Mouse (Mus musculus) forebrain, embryonic 10.5 days (tissue): ENCODE measurements around the gene C2cd4d. TPM values are rescaled to one million over a fixed set of nuclear protein-coding genes. Genes with fewer than 3 reads are reported as not detected.

ENCODE experiments used
- DNase-seq: peaks from one replicate; pipeline ENCODE4 v3.0.0-alpha.2; 2017; ENCODE audit warnings: low spot score; ENCODE audit errors: extremely low spot score
- H3K27ac ChIP-seq: fragments of 300-500 bp; sonication (generic); 2 replicates; pipeline ENCODE4 v1.5.1; 2016; ENCODE audit warnings: mild to moderate bottlenecking
- H3K27me3 ChIP-seq: fragments of 300-500 bp; sonication (generic); 2 replicates; pipeline ENCODE4 v1.6.1; 2016; ENCODE audit warnings: mild to moderate bottlenecking; ENCODE audit not compliant: poor library complexity, severe bottlenecking
- H3K36me3 ChIP-seq: fragments of 300-500 bp; sonication (generic); replicated peaks from 2 replicates; pipeline ENCODE4 v1.6.1; 2016; ENCODE audit warnings: mild to moderate bottlenecking, moderate library complexity
- H3K4me1 ChIP-seq: fragments of 300-500 bp; sonication (generic); 2 replicates; pipeline ENCODE4 v1.6.1; 2016
- H3K4me3 ChIP-seq: fragments of 300-500 bp; sonication (generic); 2 replicates; pipeline ENCODE4 v1.5.1; 2016; ENCODE audit warnings: mild to moderate bottlenecking, moderate library complexity
- H3K9me3 ChIP-seq: fragments of 300-500 bp; sonication (generic); 2 replicates; pipeline ENCODE4 v1.6.1; 2016; ENCODE audit warnings: mild to moderate bottlenecking, moderate library complexity
- WGBS: fragments of 180-500 bp; shearing (Covaris S2); methylation state at CpG from one replicate; pipeline ENCODE4 v1.1.7; 2016; 5-methylcytosine and 5-hydroxymethylcytosine counted together
- polyA plus RNA-seq: library from polyadenylated mRNA; unstranded; fragments of >200 nt; fragmentation: Nextera tagmentation; extraction: Ambion mirVana; gene quantifications from 2 replicates; pipeline ENCODE4 v1.2.1, GENCODE M21; 2016

The C2cd4d gene
- polyA plus RNA-seq, 1 experiment from 2014 or later: 0.40 TPM

DNA sequence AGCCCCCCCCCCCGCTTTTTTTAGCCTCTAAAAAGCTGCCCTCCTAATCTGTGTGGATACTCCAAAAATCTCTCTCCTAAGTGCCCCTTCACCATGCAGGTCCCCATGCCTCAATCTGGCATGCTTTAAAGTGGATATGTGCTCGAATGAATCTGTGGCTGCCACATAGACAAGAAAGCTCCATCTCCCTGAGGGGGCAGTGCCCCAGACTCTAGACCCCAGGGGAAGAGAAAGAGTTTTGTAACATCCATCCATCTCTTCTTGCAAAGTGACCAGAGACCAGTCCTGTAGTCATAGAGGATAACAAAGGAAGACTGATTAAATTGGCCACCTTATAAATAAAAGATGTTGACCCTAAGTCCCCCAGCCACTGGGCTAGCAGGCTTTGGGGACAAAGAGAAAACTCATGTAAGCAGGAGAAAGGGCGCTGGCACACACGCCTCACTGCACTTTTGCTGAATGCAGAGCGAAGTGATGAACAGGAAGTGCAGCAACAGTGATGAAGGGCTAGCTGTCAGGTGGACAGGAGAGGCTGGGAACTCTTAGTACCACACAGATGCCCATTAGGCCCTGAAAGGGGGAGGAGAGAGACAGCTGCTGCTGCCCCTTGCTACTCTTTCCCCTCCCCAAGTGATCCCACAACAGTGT, 37.5 kb downstream of the C2cd4d start:
- no peak for DNase-seq
- WGBS: 29% methylated on average over 5 of the region's 5 CpGs
- Histone ChIP-seq H3K27ac (peak overlapping the region; percentile 67), H3K9me3 (no peaks in the 10 kb centered on the region), H3K4me3 (peak overlapping the region; percentile 52; the same call in 1 of the 2 replicates), H3K36me3 (no peaks in the 10 kb centered on the region), H3K4me1 (peaks cover 39% of the 10 kb centered on the region), H3K27me3 (peaks cover 85% of the 10 kb centered on the region)

DNA sequence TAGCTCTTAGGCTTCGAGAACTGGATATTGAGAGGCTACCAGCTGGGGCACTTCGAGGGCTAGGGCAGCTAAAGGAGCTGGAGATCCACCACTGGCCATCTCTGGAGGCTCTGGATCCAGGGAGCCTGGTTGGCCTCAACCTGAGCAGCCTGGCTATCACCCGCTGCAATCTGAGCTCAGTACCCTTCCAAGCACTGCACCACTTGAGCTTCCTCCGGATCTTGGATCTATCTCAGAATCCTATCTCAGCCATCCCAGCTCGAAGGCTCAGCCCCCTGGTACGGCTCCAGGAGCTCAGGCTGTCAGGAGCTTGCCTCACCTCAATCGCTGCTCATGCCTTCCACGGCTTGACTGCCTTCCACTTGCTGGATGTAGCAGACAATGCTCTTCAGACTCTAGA, 40.2 kb downstream of the C2cd4d start:
- Histone ChIP-seq H3K27ac (0 out of 2 replicates have a peak overlapping the region, but pooled peaks have one; percentile 30), H3K4me3 (no peak overlapping the region), H3K27me3 (peaks cover 74% of the 10 kb centered on the region), H3K36me3 (no peaks in the 10 kb centered on the region), H3K4me1 (peaks cover 41% of the 10 kb centered on the region), H3K9me3 (no peaks in the 10 kb centered on the region)
- no peak for DNase-seq
- WGBS: 75% methylated on average over 8 of the region's 8 CpGs

DNA sequence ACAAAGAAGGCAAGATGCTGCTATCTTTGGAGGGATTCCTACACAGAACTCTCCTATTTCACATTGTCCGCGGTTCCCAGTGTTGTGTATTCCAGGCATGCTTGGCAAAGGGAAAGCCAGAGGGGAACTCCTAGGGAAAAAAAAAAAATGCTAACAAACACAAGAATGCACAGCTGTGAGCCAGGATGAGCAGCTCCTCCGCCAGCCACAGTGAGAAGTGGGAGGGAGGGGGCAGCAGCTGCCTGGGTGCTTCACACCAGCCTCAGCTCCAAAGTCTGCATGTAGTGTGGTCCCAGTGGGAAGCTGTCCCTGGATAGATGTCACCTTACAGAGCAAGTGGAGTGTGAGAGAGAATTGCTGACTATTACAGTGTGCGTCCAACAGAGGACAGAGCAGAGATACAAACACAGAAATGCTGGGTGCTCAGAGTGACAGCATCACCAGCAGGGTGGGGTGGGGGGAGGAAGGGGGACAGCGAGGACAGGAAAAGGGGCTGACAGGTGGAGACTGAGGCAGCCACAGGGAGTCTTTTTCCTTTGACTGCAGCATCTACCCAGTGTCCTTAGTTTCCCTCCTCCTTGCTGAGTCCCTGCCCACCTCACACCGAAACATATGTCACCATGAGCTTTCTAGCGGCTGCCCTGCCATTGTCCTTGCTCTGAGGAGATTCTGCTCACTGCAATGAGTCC, 42.3 kb downstream of the C2cd4d start:
- DNase-seq: no peak
- Histone ChIP-seq H3K4me3 (no peak overlapping the region), H3K27ac (no peak overlapping the region), H3K9me3 (no peaks in the 10 kb centered on the region), H3K36me3 (no peaks in the 10 kb centered on the region), H3K27me3 (peaks cover 54% of the 10 kb centered on the region), H3K4me1 (peaks cover 32% of the 10 kb centered on the region)
- WGBS: 33% methylated on average over 7 of the region's 7 CpGs

GRCm38 (mm10) chr3:94405561-94405960, 43.3 kb downstream of the C2cd4d start:
- Histone ChIP-seq H3K4me3 (no peak overlapping the region), H3K4me1 (peaks cover 22% of the 10 kb centered on the region), H3K36me3 (no peaks in the 10 kb centered on the region), H3K27me3 (peaks cover 43% of the 10 kb centered on the region), H3K9me3 (no peaks in the 10 kb centered on the region), H3K27ac (no peak overlapping the region)
- DNase-seq: no peak
- 77% methylated on average over 4 of the region's 4 CpGs for WGBS

GRCm38 (mm10) chr3:94412530-94412929, 50.3 kb downstream of the C2cd4d start:
- WGBS: 13% methylated on average over 25 of the region's 25 CpGs

GRCm38 (mm10) chr3:94413031-94413679, 50.9 kb downstream of the C2cd4d start, which contains the start of gene Tdrkh:
Gene Tdrkh (plus strand): TSS chr3:94413273.
- Histone ChIP-seq H3K4me3 (peak within 1 kb of the TSS; percentile 61), H3K4me1 (peaks cover 20% of the 10 kb centered on the region), H3K36me3 (no peaks in the 10 kb centered on the region), H3K27me3 (peaks cover 6% of the 10 kb centered on the region; the same call in 1 of the 2 replicates), H3K9me3 (no peaks in the 10 kb centered on the region), H3K27ac (peak within 1 kb of the TSS; percentile 89)
- peak; percentile 97 for DNase-seq
- WGBS: 9% methylated on average over 52 of the region's 52 CpGs

More at GRCm38 (mm10) chr3:94412530-94412929, 50.3 kb downstream of the C2cd4d start:
- Histone ChIP-seq H3K4me1 (peaks cover 20% of the 10 kb centered on the region), H3K4me3 (peak overlapping the region; percentile 61), H3K36me3 (no peaks in the 10 kb centered on the region), H3K9me3 (no peaks in the 10 kb centered on the region), H3K27me3 (peaks cover 6% of the 10 kb centered on the region; the same call in 1 of the 2 replicates), H3K27ac (peak overlapping the region; percentile 89)
- no peak for DNase-seq

Other genes starting within 250 kb of the C2cd4d start
- not detected in 2 replicates for gene Gm10696, start 184.2 kb upstream of the C2cd4d start, polyA plus RNA-seq
- gene Gm5286, start 165.7 kb upstream of the C2cd4d start, polyA plus RNA-seq: not detected in 2 replicates
- gene Gm4778, start 98.4 kb upstream of the C2cd4d start, polyA plus RNA-seq: not detected in 2 replicates
- gene Them4, start 52.3 kb upstream of the C2cd4d start, polyA plus RNA-seq: 6.7 and 8.1 TPM in 2 replicates
- gene Them5, start 20.3 kb upstream of the C2cd4d start, polyA plus RNA-seq: not detected in 2 replicates
- gene Rorc, start 10.4 kb downstream of the C2cd4d start, polyA plus RNA-seq: 0.16 and 0.36 TPM in 2 replicates
- gene Lingo4, start 36.1 kb downstream of the C2cd4d start, polyA plus RNA-seq: 0.15 and 0.21 TPM in 2 replicates
- gene Tdrkh, start 50.8 kb downstream of the C2cd4d start, polyA plus RNA-seq: 37.6 and 38.1 TPM in 2 replicates
- 70.9 and 74.5 TPM in 2 replicates for gene Mrpl9, start 80.9 kb downstream of the C2cd4d start, polyA plus RNA-seq
- gene Oaz3, start 81.5 kb downstream of the C2cd4d start, polyA plus RNA-seq: 0.62 and 0.81 TPM in 2 replicates
- 34.7 and 46.8 TPM in 2 replicates for gene Celf3, start 115.9 kb downstream of the C2cd4d start, polyA plus RNA-seq
- 6.0 and 6.9 TPM in 2 replicates for gene Riiad1, start 117.9 kb downstream of the C2cd4d start, polyA plus RNA-seq
- gene Snx27, start 220.3 kb downstream of the C2cd4d start, polyA plus RNA-seq: 41.2 and 46.5 TPM in 2 replicates